Mouse (Mus musculus) adrenal gland, postnatal 10 days (tissue): ENCODE results near the gene Ect2. TPM values are rescaled to one million over a fixed set of nuclear protein-coding genes. Genes with fewer than 3 reads are reported as not detected.

ENCODE experiments used
- DNase-seq: peaks from one replicate; pipeline ENCODE4 v3.0.0; 2021; ENCODE audit warnings: mixed read lengths
- total RNA-seq, 2 experiments: library from RNA; stranded (reverse); gene quantifications; 2 replicates each; pipeline ENCODE4 v1.2.3; 2021

The Ect2 gene
- total RNA-seq, 2 experiments from 2014 or later, result 13.2 to 17.2 TPM

DNA sequence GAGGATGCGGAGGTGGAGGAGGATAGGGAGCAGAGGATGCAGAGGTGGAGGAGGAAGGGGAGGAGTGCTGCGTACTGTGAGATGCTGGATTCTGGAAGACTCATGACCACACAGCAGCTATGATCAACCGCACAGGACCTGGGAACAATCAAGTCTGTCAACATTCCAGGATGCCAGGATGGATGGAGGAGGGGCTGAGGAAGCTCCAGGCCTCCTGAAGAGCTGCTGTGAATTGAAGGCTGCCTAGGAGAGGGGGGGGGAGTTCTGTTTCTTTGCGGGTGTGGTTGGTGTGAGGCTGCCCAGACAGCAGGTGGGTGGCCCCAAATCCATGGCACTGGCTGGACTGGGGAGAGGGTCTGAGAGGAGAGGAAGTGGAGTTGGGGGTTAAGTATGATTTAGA is 5.2 kb upstream of the Ect2 start:
- no peak for DNase-seq

- DNase-seq, result no peak
These were observed 2.9 kb upstream of the Ect2 start for GRCm38 (mm10) chr3:27156594-27156949.

DNA sequence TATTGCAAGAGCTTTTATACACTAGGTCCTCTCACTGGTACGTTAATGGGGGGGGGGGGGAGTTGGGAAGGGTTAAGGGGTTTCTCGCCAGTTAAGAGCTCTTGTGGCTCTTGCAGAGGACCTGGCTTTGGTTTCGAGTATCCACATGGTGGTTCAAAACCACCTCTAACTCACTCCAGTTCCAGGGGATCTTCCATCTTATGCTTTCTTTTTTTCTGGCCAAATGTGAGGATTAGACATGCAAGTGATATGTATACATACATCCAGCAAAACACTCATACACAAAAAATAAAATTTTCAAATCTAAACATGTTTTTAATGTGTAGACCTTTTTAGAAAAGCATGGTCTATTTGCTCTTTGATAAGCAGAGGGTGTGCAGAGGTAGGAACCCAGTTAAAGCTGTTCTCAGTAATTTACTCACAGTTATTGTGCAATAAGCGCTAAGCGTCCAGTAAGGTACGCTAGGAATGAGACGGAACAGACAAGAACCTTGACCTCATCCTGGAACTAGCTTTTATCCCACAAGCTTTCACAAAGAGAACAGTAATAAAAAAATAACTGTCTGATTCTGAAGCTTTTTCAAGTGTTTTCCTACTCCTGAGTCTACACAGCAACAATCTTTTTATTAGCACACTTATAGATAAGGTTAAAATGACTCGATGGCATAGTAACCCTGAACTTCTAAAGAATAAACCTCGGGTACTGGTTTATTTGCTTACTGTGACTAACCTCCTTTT is 2.3 kb upstream of the Ect2 start:
- no peak for DNase-seq

DNA sequence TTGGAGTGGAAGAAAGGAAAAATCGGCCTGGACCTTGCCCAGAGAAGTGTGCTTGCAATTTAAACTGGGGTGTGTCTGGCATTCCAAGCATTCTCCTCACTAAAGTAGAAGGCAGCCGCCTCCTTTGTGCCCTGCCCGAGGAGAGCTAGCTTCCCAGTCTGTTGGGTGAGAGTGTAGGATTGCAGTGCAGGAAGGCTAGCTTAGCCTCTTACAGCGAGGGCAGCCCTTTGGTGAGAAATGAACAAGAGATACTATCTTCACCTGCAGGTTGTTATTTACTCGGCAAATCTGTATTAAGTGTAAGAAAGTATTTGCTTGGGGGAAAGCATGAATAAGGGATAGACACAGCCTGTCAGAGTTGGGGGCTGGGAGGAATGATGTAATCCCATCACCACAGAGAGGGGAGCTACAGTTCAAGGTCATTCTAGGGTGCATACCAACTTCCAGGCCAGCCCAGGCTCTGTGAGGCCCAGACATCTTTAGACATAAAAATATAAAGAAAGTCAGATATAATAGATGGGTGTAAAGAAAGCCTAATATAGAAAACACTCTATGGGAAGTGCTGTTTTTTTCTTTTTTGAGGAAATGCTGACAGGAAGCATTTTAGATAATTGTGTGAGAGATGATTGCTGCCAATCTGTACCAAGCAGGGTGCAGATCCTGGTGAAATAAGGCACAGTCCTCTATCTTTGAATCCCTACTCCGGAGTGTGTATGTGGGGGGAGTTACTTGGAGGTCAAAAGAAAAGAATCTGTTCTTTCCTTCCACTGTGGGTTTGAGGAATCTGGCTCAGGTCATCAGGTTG is 1.6 kb upstream of the Ect2 start:
- DNase-seq, result no peak

- no peak for DNase-seq
These were observed 602 bp upstream of the Ect2 start for GRCm38 (mm10) chr3:27154280-27154679.

DNA sequence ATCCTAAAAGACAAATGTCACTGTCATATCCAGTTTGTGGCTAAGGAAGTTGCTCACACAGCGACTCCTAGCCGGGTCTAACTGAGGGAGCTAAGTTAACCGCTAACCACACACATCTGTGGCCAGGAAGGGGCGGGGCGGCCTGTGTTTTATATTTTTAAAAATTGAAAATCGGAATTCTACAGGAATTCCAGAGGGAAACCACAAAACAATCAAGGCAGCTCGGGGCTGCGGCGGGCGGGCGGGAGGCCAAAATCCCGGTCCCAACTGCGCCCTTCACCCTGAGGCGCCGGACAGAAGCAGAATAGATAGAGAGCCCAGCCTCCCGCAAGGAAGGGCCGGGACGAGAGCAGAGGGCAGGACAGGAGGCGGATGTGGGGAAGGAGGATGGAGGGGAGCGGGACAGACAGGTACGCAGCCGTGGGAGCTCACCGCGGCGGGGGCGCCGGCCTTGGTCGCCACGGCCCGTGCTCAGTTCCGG is 447 bp downstream of the Ect2 start:
- DNase-seq, result peak; percentile 36

DNA sequence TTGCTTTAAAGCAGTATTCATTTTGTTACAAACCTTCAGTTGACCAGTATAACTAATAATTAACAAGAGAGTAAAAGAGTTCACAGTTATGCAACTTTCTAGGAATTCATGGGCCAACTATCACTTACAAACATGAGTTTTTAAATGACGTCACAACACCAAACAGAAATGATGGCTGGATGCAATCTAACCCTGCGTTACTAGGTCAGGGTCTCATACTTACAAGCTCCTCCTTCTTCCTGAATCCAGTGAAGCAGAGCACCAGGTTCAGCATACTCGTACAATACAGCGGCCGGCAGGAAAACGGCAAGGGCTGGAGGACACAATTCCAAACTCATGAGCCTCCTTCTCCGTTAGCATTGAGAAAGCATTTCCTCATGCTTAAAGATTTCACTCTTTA is 7.9 kb downstream of the Ect2 start:
- no peak for DNase-seq

DNA sequence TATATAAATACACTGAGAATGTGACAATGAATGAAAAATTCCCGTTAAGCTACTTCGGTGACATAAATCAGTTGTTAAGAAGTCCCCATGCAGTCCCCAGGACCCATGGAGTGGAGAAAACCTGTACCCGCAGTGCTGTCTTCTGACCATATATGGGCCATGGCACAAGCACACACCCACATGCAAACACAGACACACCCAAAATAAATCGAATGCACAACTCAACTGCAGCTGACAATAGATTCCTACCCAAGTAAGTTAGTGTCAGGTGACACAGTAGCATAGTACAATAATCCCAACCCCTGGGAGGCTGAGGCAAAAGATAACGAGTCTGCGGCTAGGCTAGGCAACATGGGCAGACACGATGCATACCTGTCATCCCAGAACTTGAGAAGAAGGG is 10.1 kb downstream of the Ect2 start:
- no peak for DNase-seq

DNA sequence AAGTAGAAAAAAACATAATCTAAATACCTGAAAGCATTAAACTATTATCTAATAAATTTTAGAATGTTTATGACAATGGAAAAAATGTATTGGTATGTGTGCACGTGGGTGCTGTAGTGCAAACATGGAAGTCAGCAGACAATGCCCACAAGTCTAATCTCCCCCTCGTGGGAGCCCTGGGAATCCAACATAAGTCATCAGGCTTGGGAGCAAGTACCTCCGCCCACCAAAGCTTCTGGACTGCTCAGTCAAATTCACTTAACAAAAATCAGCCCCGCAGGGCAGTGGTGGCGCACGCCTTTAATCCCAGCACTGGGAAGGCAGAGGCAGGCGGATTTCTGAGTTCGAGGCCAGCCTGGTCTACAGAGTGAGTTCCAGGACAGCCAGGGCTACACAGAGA is 13.6 kb downstream of the Ect2 start:
- no peak for DNase-seq

- no peak for DNase-seq
These were observed 31.7 kb downstream of the Ect2 start for GRCm38 (mm10) chr3:27121864-27122450.

DNA sequence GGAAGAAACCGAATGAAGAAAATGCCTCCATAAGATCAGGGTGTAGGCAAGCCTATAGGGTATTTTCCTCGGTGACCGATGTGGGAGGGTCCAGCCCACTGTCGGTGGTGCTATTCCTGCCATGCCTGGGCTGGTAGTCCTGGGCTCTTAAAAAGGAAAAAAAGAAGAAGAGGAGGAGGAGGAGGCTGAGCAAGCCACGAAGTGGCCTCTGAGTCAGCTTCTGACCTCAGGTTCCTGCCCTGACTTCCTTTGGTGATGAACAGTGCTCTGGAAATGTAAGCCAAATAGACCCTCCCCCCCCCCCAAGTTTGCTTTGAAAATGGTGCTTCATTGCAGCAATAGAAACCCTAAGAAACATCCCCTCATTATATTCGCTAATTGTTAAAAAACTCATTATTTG is 32.7 kb downstream of the Ect2 start:
- no peak for DNase-seq

- DNase-seq, result peak; percentile 41
These were observed 35.5 kb downstream of the Ect2 start for GRCm38 (mm10) chr3:27118227-27118626.

DNA sequence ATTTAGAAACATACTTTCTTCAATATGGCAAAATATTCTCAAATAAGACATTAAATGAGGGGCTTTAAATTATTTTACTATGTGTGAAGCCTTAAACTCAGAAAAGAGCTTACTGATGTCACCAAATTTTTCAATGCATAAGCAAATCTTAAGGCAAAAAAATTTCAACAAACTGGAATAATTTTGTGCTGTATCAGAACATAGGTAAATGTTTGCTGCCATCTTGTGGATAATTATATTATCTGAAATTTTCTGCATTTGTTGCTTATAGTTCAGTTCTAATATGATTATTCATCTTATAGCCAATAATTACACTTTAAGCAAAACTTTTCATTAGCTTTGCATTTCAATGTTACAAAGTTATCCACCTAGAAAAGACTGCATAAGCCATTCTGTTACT is 42.8 kb downstream of the Ect2 start:
- DNase-seq, result no peak

DNA sequence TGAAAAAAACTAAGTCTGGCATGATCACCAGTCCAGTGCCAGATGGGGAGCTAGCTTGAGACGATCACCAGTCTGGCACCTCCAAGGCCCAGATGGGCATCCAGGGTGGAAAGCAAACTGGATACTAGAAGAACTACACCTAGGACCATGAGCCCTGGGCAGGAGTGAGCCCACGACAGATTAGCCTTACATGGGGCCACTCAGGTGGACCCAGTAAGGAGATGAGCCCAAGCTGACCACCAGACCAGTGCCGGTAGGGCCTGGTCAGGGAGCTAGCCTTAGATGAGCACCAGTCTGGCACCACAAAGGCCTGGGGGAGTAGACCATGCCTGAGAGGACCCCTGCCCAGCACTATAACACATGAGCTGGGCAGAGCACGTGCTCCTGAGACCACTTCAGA is 44.6 kb downstream of the Ect2 start:
- no peak for DNase-seq

- no peak for DNase-seq
These were observed 46.5 kb downstream of the Ect2 start for GRCm38 (mm10) chr3:27107142-27107541.

DNA sequence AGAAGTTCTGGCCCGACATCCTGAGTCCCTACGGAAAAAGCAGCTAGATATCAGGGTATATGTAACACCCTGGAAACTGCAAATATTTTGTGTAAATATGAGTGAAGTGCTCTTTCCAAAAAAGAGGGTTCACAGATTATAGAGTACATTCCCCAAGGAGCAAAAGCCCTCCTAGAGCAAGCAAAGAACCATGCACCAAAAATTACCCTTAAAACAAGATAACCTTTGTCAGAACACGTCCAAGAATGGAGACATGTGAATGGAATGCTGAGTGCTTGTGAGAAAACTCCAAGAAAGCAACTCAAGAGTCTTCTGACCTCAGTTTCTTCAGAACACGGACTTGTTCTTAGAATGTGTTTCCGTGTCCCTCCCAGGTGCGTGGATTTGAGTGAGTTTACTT is 50.7 kb downstream of the Ect2 start:
- no peak for DNase-seq

- no peak for DNase-seq
These were observed 55.0 kb downstream of the Ect2 start for GRCm38 (mm10) chr3:27098633-27099032.

DNA sequence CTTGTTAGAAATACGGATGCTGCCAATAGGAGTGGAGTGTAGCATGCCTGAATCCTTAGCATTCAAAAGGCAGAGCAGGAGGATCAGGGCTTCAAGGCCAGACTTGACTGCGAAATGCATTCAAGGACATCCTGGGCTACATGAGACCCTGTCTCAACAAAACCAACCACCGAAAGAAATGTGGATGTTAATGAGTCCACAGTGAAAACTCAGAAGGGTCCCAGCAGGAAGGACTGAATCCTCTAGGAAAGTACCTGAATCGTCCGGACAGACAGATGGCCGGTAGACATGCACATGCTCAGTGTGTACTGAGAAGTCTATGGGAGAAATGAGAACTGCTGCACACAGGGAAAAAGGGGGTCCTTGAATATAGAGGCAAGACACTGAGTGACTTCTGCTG is 67.5 kb downstream of the Ect2 start:
- no peak for DNase-seq

- no peak for DNase-seq
These were observed 72.2 kb downstream of the Ect2 start for GRCm38 (mm10) chr3:27081229-27082060.

GRCm38 (mm10) chr3:27080061-27080770 is 73.5 kb downstream of the Ect2 start:
- DNase-seq, result no peak

- DNase-seq, result no peak
These were observed 79.8 kb downstream of the Ect2 start for GRCm38 (mm10) chr3:27073884-27074283.

DNA sequence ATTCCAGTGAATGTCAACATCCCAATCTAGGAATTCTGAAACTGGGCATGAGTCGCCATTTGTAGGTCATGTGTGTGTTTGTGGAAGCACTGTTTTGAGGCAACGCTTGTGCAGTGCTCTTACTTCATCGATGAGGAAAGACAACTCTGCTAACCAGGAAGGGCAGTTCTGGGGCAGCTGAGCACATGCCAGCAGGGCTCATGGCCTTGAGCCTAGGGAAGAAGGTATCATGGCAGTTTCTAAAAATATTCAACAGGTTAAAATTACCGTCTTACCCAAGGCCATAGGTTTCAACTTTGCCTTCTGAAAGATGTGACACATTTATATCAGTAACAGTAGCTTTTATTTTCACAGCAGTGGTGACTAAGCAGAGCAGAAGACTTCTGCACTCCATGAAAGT is 82.0 kb downstream of the Ect2 start:
- no peak for DNase-seq
